Mouse (Mus musculus) limb, embryonic 12.5 days (tissue): ENCODE data around the gene Abl2. TPM values are rescaled to one million over a fixed set of nuclear protein-coding genes. Genes with fewer than 3 reads are reported as not detected.
A peak's percentile ranks its signal among the peaks of the same experiment; 100 is the strongest.

Experiments used
- ATAC-seq: fragments of 200-750 bp; cut with Nextera tagmentation; 2 replicates; pipeline ENCODE4 v1.8.0; 2017; ENCODE audit warnings: low read depth, moderate TSS enrichment; ENCODE audit not compliant: insufficient number of reproducible peaks, insufficient read depth, low FRiP score, low TSS enrichment
- H3K27ac ChIP-seq: fragments of 300-500 bp; sonication (generic); 2 replicates; pipeline ENCODE4 v1.5.1; 2016; ENCODE audit warnings: mild to moderate bottlenecking, moderate library complexity
- H3K27me3 ChIP-seq: fragments of 300-500 bp; sonication (generic); 2 replicates; pipeline ENCODE4 v1.6.1; 2016; ENCODE audit warnings: mild to moderate bottlenecking, moderate library complexity
- H3K36me3 ChIP-seq: fragments of 300-500 bp; sonication (generic); 2 replicates; pipeline ENCODE4 v1.6.1; 2016; ENCODE audit warnings: mild to moderate bottlenecking, moderate library complexity
- H3K4me1 ChIP-seq: fragments of 300-500 bp; sonication (generic); replicated peaks from 2 replicates; pipeline ENCODE4 v1.6.1; 2016
- H3K4me2 ChIP-seq: fragments of 300-500 bp; sonication (generic); 2 replicates; pipeline ENCODE4 v1.6.1; 2016; ENCODE audit warnings: mild to moderate bottlenecking, moderate library complexity
- H3K4me3 ChIP-seq: fragments of 300-500 bp; sonication (generic); replicated peaks from 2 replicates; pipeline ENCODE4 v1.5.1; 2016; ENCODE audit warnings: mild to moderate bottlenecking
- H3K9ac ChIP-seq: fragments of 300-500 bp; sonication (generic); replicated peaks from 2 replicates; pipeline ENCODE4 v1.6.1; 2016; ENCODE audit warnings: mild to moderate bottlenecking, moderate library complexity
- H3K9me3 ChIP-seq: fragments of 300-500 bp; sonication (generic); 2 replicates; pipeline ENCODE4 v1.6.1; 2016; ENCODE audit warnings: mild to moderate bottlenecking, moderate library complexity
- WGBS: fragments of 180-500 bp; shearing (Covaris S2); methylation state at CpG from one replicate; pipeline ENCODE4 v1.1.7; 2016; 5-methylcytosine and 5-hydroxymethylcytosine counted together
- polyA plus RNA-seq: library from polyadenylated mRNA; unstranded; fragments of >200 nt; fragmentation: Nextera tagmentation; extraction: Ambion mirVana; gene quantifications from 2 replicates; pipeline ENCODE4 v1.2.1, GENCODE M21; 2016

The Abl2 gene
- polyA plus RNA-seq, 1 experiment from 2014 or later, result 6.0 TPM

DNA sequence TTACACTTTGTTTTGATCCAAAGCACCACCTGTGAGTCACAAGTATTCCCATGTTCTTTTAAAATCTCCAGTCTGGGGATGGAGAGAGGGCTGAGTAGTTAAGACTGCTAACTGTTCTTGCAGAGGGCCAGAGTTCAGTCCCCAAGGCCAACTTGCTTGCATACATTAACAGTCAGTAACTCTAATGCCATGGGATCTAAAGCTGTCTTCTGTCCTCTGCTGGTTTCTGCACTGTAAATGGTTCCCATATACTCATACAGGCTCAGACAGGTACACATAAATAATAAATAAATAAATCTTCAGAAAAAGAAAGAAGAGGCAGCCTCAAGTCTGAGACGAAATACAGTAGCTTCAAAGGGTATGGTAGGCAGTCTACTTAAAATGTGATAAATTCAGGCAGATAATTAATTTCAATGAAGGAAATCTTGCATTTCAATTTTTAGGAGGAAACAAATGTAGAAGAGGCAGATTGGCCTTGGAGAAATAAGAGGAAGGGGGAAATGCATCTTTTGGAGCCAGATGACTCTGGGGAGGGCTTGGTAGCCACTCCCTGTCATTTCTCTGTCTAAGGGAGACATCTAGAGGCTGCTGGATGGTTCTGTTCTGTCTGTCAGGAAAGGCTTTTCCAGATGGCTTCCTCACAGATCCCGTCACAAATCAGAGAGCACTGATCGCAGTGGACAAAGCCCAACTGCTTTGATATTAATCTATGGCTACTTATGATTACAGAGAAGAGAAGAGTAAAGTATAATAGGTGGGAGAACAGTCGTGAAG lies 18.6 kb upstream of the Abl2 start:
- Histone ChIP-seq H3K27me3 (no peaks in the 10 kb centered on the region), H3K4me2 (no peak overlapping the region), H3K36me3 (no peaks in the 10 kb centered on the region), H3K9me3 (no peaks in the 10 kb centered on the region), H3K4me3 (no peak overlapping the region), H3K9ac (no peak overlapping the region), H3K4me1 (peaks cover 3% of the 10 kb centered on the region; the same call in 1 of the 2 replicates), H3K27ac (no peak overlapping the region)
- ATAC-seq, result no peak
- 56% methylated on average over 4 of the region's 4 CpGs for WGBS

DNA sequence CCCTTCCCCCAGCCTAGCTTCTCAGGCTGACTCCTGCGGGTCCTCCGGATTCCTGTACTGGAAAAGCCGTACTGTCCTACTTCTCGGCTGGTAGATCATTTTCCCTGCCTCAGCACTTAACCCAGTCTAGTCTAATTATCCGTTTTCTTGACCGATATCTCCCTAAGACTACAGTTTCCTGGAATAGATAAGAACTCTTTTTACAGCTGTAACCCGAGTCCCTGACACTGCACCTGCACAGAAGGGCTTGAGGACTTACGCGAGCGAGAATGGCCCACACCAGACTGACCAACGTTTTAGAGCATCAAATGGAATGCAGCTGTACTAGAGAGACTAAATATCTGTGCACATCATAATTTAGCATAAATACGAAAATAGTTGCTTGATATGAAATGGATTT lies 14.6 kb upstream of the Abl2 start:
- peak overlapping the region; percentile 26 for H3K4me2 ChIP-seq

DNA sequence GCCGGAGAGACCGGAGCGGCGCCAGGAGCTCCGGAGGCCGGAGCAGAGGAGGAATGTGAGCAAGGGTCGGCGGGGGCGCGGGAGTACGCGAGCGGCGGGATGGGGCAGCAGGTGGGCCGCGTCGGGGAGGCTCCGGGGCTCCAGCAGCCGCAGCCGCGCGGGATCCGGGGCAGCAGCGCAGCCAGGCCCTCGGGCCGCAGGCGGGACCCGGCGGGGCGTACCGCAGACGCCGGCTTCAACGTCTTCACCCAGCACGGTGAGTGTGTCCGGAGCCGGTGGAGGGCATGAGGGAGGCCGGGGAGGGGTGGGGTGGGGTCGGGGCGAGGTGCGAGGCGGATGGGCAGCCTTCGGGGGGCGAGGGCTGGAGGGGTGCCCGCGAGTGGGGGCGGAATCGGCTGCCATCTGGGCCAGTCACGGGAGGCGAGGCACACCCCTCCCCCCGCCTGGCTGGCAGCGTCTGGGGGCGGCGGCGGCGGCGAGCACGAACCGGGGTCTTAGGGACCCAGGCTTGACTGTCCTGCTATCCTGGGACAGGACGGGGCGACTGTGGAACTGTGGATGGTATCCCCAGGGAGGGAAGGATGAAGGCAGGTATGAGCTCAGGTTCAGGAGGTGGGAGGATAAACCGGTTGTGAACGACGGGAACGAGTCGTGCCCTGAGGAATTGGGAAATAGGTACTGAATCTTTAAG lies 509 bp downstream of the Abl2 start:
- Histone ChIP-seq H3K9me3 (no peaks in the 10 kb centered on the region), H3K27me3 (no peaks in the 10 kb centered on the region), H3K4me3 (peak overlapping the region; percentile 95), H3K9ac (peak overlapping the region; percentile 99), H3K36me3 (no peaks in the 10 kb centered on the region), H3K4me2 (peak overlapping the region; percentile 63), H3K4me1 (peaks cover 12% of the 10 kb centered on the region; the same call in 1 of the 2 replicates), H3K27ac (peak overlapping the region; percentile 97)
- WGBS, result under 1% methylated on average over 58 of the region's 66 CpGs
- peak; percentile 61 for ATAC-seq

More for the DNA sequence above, 14.6 kb upstream of the Abl2 start:
- WGBS, result 16% methylated on average over 12 of the region's 12 CpGs
- Histone ChIP-seq H3K9me3 (no peaks in the 10 kb centered on the region), H3K4me3 (no peak overlapping the region), H3K9ac (no peak overlapping the region), H3K36me3 (no peaks in the 10 kb centered on the region), H3K4me1 (peaks cover 3% of the 10 kb centered on the region; the same call in 1 of the 2 replicates), H3K27ac (no peak overlapping the region), H3K27me3 (no peaks in the 10 kb centered on the region)
- ATAC-seq, result no peak

DNA sequence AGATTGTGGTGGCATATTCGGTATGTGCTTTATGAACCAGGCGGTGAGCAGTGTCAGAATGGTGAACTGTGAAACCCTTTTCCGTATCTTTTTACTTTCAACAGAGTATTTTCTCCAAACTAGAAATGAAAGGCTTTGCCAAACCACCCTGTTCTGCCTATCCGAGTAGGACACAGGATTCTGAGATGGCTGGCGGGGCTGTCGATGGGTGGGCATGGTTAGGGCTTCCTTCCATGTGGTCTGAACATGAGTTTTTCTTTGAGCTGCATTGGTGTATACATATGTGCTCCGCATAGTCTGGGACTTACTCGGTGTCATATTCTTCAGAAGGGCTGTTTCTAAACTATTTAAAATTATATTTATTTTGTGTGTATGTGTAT lies 1.0 kb downstream of the Abl2 start:
- H3K36me3 ChIP-seq, result 0 out of 2 replicates have a peak, but pooled peaks cover under 1% of the 10 kb centered on the region
- peak overlapping the region; percentile 97 for H3K27ac ChIP-seq
- no peaks in the 10 kb centered on the region for H3K27me3 ChIP-seq
- peak overlapping the region; percentile 95 for H3K4me3 ChIP-seq
- no peak for ATAC-seq
- no peaks in the 10 kb centered on the region for H3K9me3 ChIP-seq
- H3K4me2 ChIP-seq, result peak overlapping the region; percentile 63
- H3K4me1 ChIP-seq, result peaks cover 12% of the 10 kb centered on the region; the same call in 1 of the 2 replicates
- peak overlapping the region; percentile 99 for H3K9ac ChIP-seq
- 14% methylated on average over 8 of the region's 8 CpGs for WGBS

DNA sequence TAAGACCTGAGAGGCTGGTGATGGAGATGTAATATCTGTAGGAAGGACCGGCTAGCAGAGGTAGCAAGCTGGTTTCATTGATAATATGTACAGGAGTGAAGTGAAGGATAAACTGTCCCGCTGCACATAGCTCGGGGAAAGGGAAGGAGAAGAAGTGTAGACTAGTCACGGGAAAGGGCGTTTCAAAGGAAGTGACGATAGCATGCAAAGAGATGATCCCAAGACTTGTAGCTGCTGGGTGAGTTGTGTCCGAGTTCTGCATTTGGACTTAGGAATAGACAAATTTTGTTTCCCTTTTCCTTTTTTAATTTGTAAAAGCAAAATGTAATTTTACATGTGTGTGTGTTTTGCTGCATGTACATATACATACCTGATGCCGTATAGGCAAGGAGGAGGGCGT lies 1.9 kb downstream of the Abl2 start:
- Histone ChIP-seq H3K36me3 (0 out of 2 replicates have a peak, but pooled peaks cover 3% of the 10 kb centered on the region), H3K4me1 (peaks cover 12% of the 10 kb centered on the region; the same call in 1 of the 2 replicates), H3K9me3 (no peaks in the 10 kb centered on the region), H3K9ac (no peak overlapping the region), H3K4me2 (peak overlapping the region; percentile 63; the same call in 1 of the 2 replicates), H3K27ac (no peak overlapping the region), H3K27me3 (no peaks in the 10 kb centered on the region), H3K4me3 (no peak overlapping the region)
- 94% methylated on average over 9 of the region's 9 CpGs for WGBS
- ATAC-seq, result no peak

DNA sequence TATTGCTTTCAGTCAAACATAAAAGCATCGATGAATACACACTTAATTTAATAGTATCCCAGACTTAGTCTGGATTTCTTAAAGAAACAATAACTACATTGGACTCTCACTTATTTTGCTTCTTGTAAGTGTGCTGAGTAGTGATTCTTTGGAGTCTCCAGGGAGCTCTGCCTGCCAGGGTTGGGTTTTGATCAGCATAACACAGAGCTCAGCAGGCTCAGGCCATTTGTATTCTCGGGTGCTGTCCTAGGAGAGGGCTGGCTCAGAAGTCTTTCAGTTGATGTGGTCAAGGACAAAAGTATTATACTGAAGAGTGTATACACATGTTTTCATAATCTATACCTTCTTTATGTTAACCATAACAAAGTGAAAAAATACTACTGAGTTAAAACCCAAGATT lies 6.7 kb downstream of the Abl2 start:
- WGBS, result 74% methylated on average over 2 of the region's 2 CpGs
- Histone ChIP-seq H3K36me3 (0 out of 2 replicates have a peak, but pooled peaks cover 3% of the 10 kb centered on the region), H3K4me2 (no peak overlapping the region), H3K4me3 (no peak overlapping the region), H3K9ac (no peak overlapping the region), H3K4me1 (peaks cover 10% of the 10 kb centered on the region; the same call in 1 of the 2 replicates), H3K27me3 (no peaks in the 10 kb centered on the region), H3K9me3 (no peaks in the 10 kb centered on the region), H3K27ac (no peak overlapping the region)
- ATAC-seq, result no peak

DNA sequence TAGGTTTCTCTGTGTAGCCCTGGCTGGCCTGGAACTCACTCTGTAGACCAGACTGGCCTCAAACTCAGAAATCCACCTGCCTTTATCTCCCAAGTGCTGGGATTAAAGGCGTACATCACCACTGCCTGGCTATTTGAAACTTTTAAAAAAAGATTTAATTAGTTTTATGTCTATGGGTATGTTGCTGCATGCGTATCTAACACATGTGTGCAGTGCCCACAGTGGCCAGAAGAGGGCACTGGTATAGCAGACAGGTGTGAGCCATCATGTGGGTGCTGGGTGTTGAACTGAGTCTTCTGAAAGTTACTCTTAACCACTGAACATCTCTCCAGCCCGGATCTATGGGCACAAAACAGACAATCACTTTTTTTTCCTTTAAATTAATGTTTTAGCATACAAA lies 7.5 kb downstream of the Abl2 start:
- no peak overlapping the region for H3K4me2 ChIP-seq
- 0 out of 2 replicates have a peak, but pooled peaks cover 6% of the 10 kb centered on the region for H3K4me1 ChIP-seq
- 94% methylated on average over 3 of the region's 3 CpGs for WGBS
- ATAC-seq, result no peak
- no peaks in the 10 kb centered on the region for H3K9me3 ChIP-seq
- H3K9ac ChIP-seq, result no peak overlapping the region
- no peak overlapping the region for H3K27ac ChIP-seq
- H3K36me3 ChIP-seq, result 0 out of 2 replicates have a peak, but pooled peaks cover 3% of the 10 kb centered on the region
- H3K4me3 ChIP-seq, result no peak overlapping the region
- H3K27me3 ChIP-seq, result no peaks in the 10 kb centered on the region

DNA sequence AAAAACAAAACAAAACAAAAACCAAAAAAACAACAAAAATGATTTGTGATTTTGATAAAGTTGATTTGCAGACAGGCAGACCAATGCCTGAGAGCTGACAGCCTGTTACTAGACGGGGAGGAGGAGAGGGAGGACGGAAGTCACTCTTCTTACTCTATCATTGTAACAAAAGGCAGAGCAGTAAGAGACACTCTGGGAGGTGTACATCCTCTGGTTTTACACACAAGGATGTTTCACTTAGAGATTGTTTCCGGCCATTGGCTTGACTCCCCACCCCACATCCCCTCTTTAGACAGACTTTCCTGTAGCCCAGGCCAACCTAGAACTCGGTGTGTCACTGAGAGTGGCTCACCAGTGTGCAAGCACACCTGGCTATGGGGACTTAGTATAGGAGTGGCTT lies 11.0 kb downstream of the Abl2 start:
- Histone ChIP-seq H3K27ac (no peak overlapping the region), H3K4me3 (no peak overlapping the region), H3K4me1 (0 out of 2 replicates have a peak, but pooled peaks cover 6% of the 10 kb centered on the region), H3K9me3 (no peaks in the 10 kb centered on the region), H3K27me3 (no peaks in the 10 kb centered on the region), H3K36me3 (0 out of 2 replicates have a peak, but pooled peaks cover 3% of the 10 kb centered on the region), H3K9ac (no peak overlapping the region; the same call in 1 of the 2 replicates), H3K4me2 (no peak overlapping the region)
- WGBS, result 85% methylated on average over 4 of the region's 4 CpGs
- ATAC-seq, result no peak

DNA sequence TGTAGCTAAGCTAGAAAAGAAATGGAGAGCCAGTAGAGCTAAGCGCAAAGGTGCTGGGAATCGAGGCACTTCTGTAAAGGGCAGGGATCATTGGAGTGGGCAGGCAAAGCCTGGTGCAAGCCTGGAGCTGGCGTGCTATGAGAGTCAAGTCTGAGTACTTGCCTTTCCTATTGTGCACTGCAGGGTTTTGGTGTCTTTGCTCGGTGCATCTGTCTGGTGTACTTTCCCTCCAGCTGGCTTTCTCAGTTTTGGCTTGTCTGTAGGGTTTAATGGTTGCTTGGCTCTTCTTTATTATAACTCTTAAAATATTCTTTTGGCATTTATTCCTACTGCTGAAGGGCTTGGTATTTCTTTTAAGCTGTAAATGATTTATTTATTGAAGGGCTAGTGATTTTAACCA lies 14.4 kb downstream of the Abl2 start:
- H3K9ac ChIP-seq, result no peak overlapping the region
- H3K4me1 ChIP-seq, result no peaks in the 10 kb centered on the region
- no peak overlapping the region for H3K27ac ChIP-seq
- no peaks in the 10 kb centered on the region for H3K27me3 ChIP-seq
- H3K9me3 ChIP-seq, result no peaks in the 10 kb centered on the region
- ATAC-seq, result no peak
- no peaks in the 10 kb centered on the region for H3K36me3 ChIP-seq
- H3K4me3 ChIP-seq, result no peak overlapping the region
- WGBS, result 84% methylated on average over 4 of the region's 4 CpGs
- no peak overlapping the region for H3K4me2 ChIP-seq

DNA sequence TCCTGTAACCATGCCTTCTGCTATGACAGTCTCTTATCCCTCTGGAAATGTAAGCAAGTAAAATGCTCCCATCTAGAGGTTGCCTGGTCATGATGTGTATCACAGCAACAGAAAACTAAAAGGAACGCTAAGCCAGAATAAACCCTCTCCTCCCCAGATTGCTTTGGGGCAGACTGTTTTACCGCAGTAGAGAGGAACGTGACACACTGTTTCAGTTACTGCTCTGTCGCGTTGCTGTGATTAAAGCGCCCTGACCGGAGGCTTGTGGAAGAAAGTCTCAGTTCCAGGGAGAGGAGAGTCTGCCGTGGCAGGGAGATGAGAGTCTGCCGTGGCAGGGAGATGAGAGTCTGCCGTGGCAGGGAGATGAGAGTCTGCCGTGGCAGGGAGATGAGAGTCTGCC lies 22.6 kb downstream of the Abl2 start:
- WGBS, result 65% methylated on average over 11 of the region's 11 CpGs
- ATAC-seq, result no peak

DNA sequence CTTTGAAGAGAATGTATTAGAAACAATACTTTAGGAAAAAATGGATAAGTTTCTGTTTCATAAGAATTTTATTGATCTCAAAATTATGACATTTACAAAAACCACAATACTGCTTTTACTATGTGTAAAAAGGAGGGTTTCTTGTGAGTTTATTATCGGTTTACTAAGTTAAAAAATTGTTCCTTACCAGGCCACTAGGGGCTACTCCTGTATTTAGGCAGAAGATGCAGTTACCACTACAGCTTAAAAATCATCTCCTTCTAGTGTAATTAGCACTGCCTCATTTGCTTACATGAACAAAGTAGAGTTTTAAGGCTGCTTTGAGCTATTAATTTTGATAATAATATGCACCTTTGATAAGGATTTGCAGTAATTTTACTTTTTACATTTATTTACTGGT lies 25.6 kb downstream of the Abl2 start:
- WGBS, result 80% methylated on average over 1 of the region's 1 CpGs
- Histone ChIP-seq H3K4me3 (no peak overlapping the region), H3K9me3 (no peaks in the 10 kb centered on the region), H3K27me3 (no peaks in the 10 kb centered on the region), H3K36me3 (no peaks in the 10 kb centered on the region), H3K4me2 (no peak overlapping the region), H3K9ac (no peak overlapping the region), H3K27ac (no peak overlapping the region), H3K4me1 (peaks cover 4% of the 10 kb centered on the region; the same call in 1 of the 2 replicates)
- no peak for ATAC-seq

More for the DNA sequence above, 22.6 kb downstream of the Abl2 start:
- Histone ChIP-seq H3K27ac (no peak overlapping the region), H3K4me3 (no peak overlapping the region), H3K9me3 (no peaks in the 10 kb centered on the region), H3K4me2 (no peak overlapping the region), H3K9ac (no peak overlapping the region), H3K4me1 (peaks cover 4% of the 10 kb centered on the region; the same call in 1 of the 2 replicates), H3K27me3 (no peaks in the 10 kb centered on the region), H3K36me3 (no peaks in the 10 kb centered on the region)
